Mouse (Mus musculus) liver, adult 2 months (tissue): ENCODE results near the gene Tmem123. TPM values are rescaled to one million over a fixed set of nuclear protein-coding genes. Genes with fewer than 3 reads are reported as not detected.
A peak's percentile ranks its signal among the peaks of the same experiment; 100 is the strongest.

Experiments used
- DNase-seq: peaks from one replicate; pipeline ENCODE4 v3.0.0-alpha.2; 2011; ENCODE audit warnings: low read depth, low spot score; ENCODE audit errors: extremely low read depth
- H3K27ac ChIP-seq: fragments of 200-500 bp; replicated peaks from 2 replicates; pipeline ENCODE4 v1.5.1; 2012; ENCODE audit warnings: low read depth, mild to moderate bottlenecking, control low read depth, inconsistent platforms, low read length; ENCODE audit not compliant: insufficient read depth
- H3K27me3 ChIP-seq: fragments of 200-500 bp; 2 replicates; pipeline ENCODE4 v1.6.1; 2012; ENCODE audit warnings: mild to moderate bottlenecking, moderate library complexity, low read length, inconsistent platforms; ENCODE audit not compliant: control insufficient read depth, insufficient read depth
- H3K36me3 ChIP-seq: fragments of 200-500 bp; 2 replicates; pipeline ENCODE4 v1.6.1; 2012; ENCODE audit warnings: low read length, inconsistent platforms; ENCODE audit not compliant: control insufficient read depth, insufficient read depth
- H3K4me1 ChIP-seq: fragments of 200-500 bp; 2 replicates; pipeline ENCODE4 v1.6.1; 2011; ENCODE audit warnings: low read length; ENCODE audit not compliant: control insufficient read depth, insufficient read depth
- H3K4me3 ChIP-seq: fragments of 200-500 bp; 2 replicates; pipeline ENCODE4 v1.5.1; 2011; ENCODE audit warnings: low read depth, mild to moderate bottlenecking, control low read depth, low read length, moderate library complexity; ENCODE audit not compliant: insufficient read depth
- H3K79me2 ChIP-seq: fragments of 200-500 bp; 2 replicates; pipeline ENCODE4 v1.6.1; 2012; ENCODE audit warnings: inconsistent platforms, mild to moderate bottlenecking, low read length, moderate library complexity; ENCODE audit not compliant: control insufficient read depth, insufficient read depth
- H3K9ac ChIP-seq: fragments of 200-500 bp; 2 replicates; pipeline ENCODE4 v1.6.1; 2012; ENCODE audit warnings: low read depth, mild to moderate bottlenecking, control low read depth, inconsistent platforms, low read length
- CTCF ChIP-seq: fragments of 200-500 bp; IDR thresholded peaks from 2 replicates; pipeline ENCODE4 v1.5.1; 2011; ENCODE audit warnings: low read depth, low read length, control low read depth
- POLR2A ChIP-seq: fragments of 200-500 bp; IDR thresholded peaks from 2 replicates; pipeline ENCODE4 v1.6.1; 2011; ENCODE audit warnings: low read length, control low read depth; ENCODE audit not compliant: insufficient read depth; ENCODE audit errors: extremely low read depth
- WGBS: fragments of 180-500 bp; shearing (Covaris S2); methylation state at CpG from one replicate; pipeline ENCODE4 v1.1.7; 2018; 5-methylcytosine and 5-hydroxymethylcytosine counted together
- polyA plus RNA-seq: library from polyadenylated mRNA; depleted of rRNA; stranded (reverse); fragments of >200 nt; gene quantifications from 2 replicates; pipeline ENCODE4 v1.2.3, GENCODE M21; 2012; rRNA removed
- total RNA-seq: library from RNA; depleted of rRNA; stranded (reverse); fragments of >200 nt; gene quantifications from 2 replicates; pipeline ENCODE4 v1.2.3, GENCODE M21; 2014; rRNA removed

Tmem123 gene
- total and polyA plus RNA-seq, 2 experiments = 15.8 to 26.9 TPM

DNA sequence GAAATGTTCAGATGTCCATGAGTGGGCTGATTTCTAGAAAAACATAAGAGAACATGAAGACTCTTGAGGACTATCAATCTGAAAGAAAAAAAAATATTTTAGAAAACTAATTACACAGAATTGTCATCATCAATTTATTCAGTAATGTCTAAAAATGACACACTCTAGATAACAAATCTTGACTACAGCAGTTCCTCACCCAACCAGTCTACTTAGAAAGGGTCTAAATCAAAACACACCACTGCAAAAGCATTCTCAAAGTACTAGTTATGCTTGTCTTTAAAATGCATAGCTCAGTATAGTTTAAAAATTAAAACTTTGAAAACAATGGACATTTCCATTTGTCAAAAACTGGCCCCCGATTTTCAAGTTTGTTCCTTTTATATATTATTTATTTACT lies 71.5 kb downstream of the Tmem123 start:
- Histone ChIP-seq H3K4me3 (no peak overlapping the region), H3K4me1 (peaks cover 8% of the 10 kb centered on the region), H3K9ac (no peak overlapping the region), H3K27ac (no peak overlapping the region), H3K79me2 (peaks cover 3% of the 10 kb centered on the region; the same call in 1 of the 2 replicates), H3K36me3 (peaks cover 10% of the 10 kb centered on the region), H3K27me3 (no peaks in the 10 kb centered on the region)
- TF ChIP-seq CTCF (no peak), POLR2A (no peak)
- 94% methylated on average over 1 of the region's 1 CpGs for WGBS
- DNase-seq = no peak

GRCm38 (mm10) chr9:7836331-7836730 lies 72.5 kb downstream of the Tmem123 start:
- peak overlapping the region; percentile 62 for H3K9ac ChIP-seq
- H3K4me1 ChIP-seq = peaks cover 8% of the 10 kb centered on the region
- no peak for TF ChIP-seq POLR2A
- TF ChIP-seq CTCF = no peak
- H3K79me2 ChIP-seq = peaks cover 3% of the 10 kb centered on the region; the same call in 1 of the 2 replicates
- H3K27me3 ChIP-seq = no peaks in the 10 kb centered on the region
- H3K4me3 ChIP-seq = peak overlapping the region; percentile 62
- 0% methylated on average over 16 of the region's 16 CpGs for WGBS
- H3K36me3 ChIP-seq = peaks cover 10% of the 10 kb centered on the region
- peak overlapping the region; percentile 90 for H3K27ac ChIP-seq
- peak; percentile 53 for DNase-seq

- H3K36me3 ChIP-seq = peaks cover 10% of the 10 kb centered on the region
- H3K4me3 ChIP-seq = peak within 1 kb of the TSS; percentile 62
- H3K9ac ChIP-seq = peak within 1 kb of the TSS; percentile 72
- peaks cover 8% of the 10 kb centered on the region for H3K4me1 ChIP-seq
- TF ChIP-seq POLR2A (peak; percentile 76), CTCF (no peak)
- no peaks in the 10 kb centered on the region for H3K27me3 ChIP-seq
- peak within 1 kb of the TSS; percentile 90 for H3K27ac ChIP-seq
- peaks cover 3% of the 10 kb centered on the region; the same call in 1 of the 2 replicates for H3K79me2 ChIP-seq
- under 1% methylated on average over 68 of the region's 68 CpGs for WGBS
- DNase-seq = peak; percentile 93
Observed at GRCm38 (mm10) chr9:7836905-7837805, 73.3 kb downstream of the Tmem123 start, which contains the start of gene Birc2. TSS of gene Birc2 (minus strand) at chr9:7837064.

GRCm38 (mm10) chr9:7837806-7838440 lies 74.1 kb downstream of the Tmem123 start:
- DNase-seq = peak; percentile 71
- Histone ChIP-seq H3K79me2 (peaks cover 3% of the 10 kb centered on the region; the same call in 1 of the 2 replicates), H3K4me1 (peaks cover 8% of the 10 kb centered on the region), H3K9ac (no peak overlapping the region), H3K4me3 (peak overlapping the region; percentile 34; the same call in 1 of the 2 replicates), H3K27me3 (no peaks in the 10 kb centered on the region), H3K27ac (peak overlapping the region; percentile 86), H3K36me3 (peaks cover 10% of the 10 kb centered on the region)
- WGBS = 14% methylated on average over 14 of the region's 14 CpGs
- TF ChIP-seq POLR2A (no peak), CTCF (no peak)

DNA sequence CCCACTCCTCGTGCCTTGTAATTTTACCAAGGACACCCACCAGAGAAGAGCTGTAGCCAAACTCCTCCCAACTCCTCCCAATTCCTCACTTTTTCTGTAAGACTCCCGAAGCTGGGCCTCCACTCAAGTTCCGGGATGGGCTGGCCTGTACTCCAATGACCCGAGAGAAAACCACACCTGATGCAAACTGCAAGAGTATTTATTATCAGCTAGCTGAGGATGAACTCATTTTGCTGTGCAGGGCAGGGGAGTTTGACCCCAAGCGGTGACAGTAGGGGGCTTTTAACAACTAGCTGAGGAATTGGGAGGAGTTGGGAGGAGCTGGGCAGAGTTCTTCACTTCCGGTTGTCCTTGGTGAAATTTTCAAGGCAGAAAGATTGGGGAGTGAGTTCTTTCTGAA lies 77.4 kb downstream of the Tmem123 start:
- no peaks in the 10 kb centered on the region; the same call in 1 of the 2 replicates for H3K4me1 ChIP-seq
- no peaks in the 10 kb centered on the region for H3K36me3 ChIP-seq
- 82% methylated on average over 6 of the region's 6 CpGs for WGBS
- H3K9ac ChIP-seq = no peak overlapping the region
- H3K4me3 ChIP-seq = no peak overlapping the region
- no peak for TF ChIP-seq POLR2A
- TF ChIP-seq CTCF = no peak
- DNase-seq = no peak
- no peaks in the 10 kb centered on the region for H3K79me2 ChIP-seq
- H3K27me3 ChIP-seq = no peaks in the 10 kb centered on the region
- no peak overlapping the region for H3K27ac ChIP-seq

Other genes with a start within 250 kb of the Tmem123 start
- gene Mmp8, start 205.6 kb upstream of the Tmem123 start, total RNA-seq = under 0.01 and 0.07 TPM in 2 replicates
- gene Mmp8, start 205.6 kb upstream of the Tmem123 start, polyA plus RNA-seq = 0.09 TPM in 1 of 2 replicates, not detected in the other
- gene Mmp27, start 192.6 kb upstream of the Tmem123 start, total RNA-seq = 0.87 and 1.1 TPM in 2 replicates
- 0.07 TPM in 1 of 2 replicates, not detected in the other for gene Mmp27, start 192.6 kb upstream of the Tmem123 start, polyA plus RNA-seq
- under 0.01 TPM in 1 of 2 replicates, not detected in the other for gene Mmp20, start 135.8 kb upstream of the Tmem123 start, total RNA-seq
- not detected in 2 replicates for gene Mmp20, start 135.8 kb upstream of the Tmem123 start, polyA plus RNA-seq
- 0.13 and 0.55 TPM in 2 replicates for gene Mmp7, start 72.0 kb upstream of the Tmem123 start, total RNA-seq
- gene Mmp7, start 72.0 kb upstream of the Tmem123 start, polyA plus RNA-seq = not detected in 2 replicates
- gene Birc2, start 73.0 kb downstream of the Tmem123 start, total RNA-seq = 25.4 and 28.8 TPM in 2 replicates
- 9.7 and 10.8 TPM in 2 replicates for gene Birc2, start 73.0 kb downstream of the Tmem123 start, polyA plus RNA-seq
- 20.3 and 23.7 TPM in 2 replicates for gene Birc3, start 109.1 kb downstream of the Tmem123 start, total RNA-seq
- gene Birc3, start 109.1 kb downstream of the Tmem123 start, polyA plus RNA-seq = 5.6 and 6.3 TPM in 2 replicates
- gene Yap1, start 240.6 kb downstream of the Tmem123 start, total RNA-seq = 21.6 and 27.3 TPM in 2 replicates
- 27.9 and 32.0 TPM in 2 replicates for gene Yap1, start 240.6 kb downstream of the Tmem123 start, polyA plus RNA-seq